In genomic region chr6:71500575-71500974, GRCm38 (mm10) we compare ENCODE assay signal across 22 mouse cellular contexts. TPM values are rescaled to one million over a fixed set of nuclear protein-coding genes. Genes with fewer than 3 reads are reported as not detected.
DNase-seq lines count a peak whose midpoint lies in the region; ATAC-seq lines count a peak whose summit lies in the region.
"Had no signal": no experiment of that assay in that cellular context is flagged by ENCODE, and none has a peak within 500 bp of the region (broad histone marks: within the 10 kb centered on the region; RNA-seq: fewer than 3 reads in every experiment).

No protein-coding gene starts in this region.

- DNase-seq in frontal cortex, postnatal 14 days (ENCODE audit: low spot score in 2 of 2): no peak
- peak; percentile 20 for DNase-seq in CD4-positive helper T cell, adult 2 months (ENCODE audit: low read depth, low spot score)
- peak; percentile 49 for DNase-seq in naive thymus-derived CD4-positive, alpha-beta T cell, adult 2 months (ENCODE audit: low read depth)
- no peak for DNase-seq in adrenal gland, postnatal 25 days
- no peak for DNase-seq in Muller cell, postnatal 12 days (ENCODE audit: inconsistent ontology term)
- DNase-seq: adrenal gland, adult 2 months; adrenal gland, postnatal 14 days; cerebellum, adult 18-20 months; cerebellum, adult 9-11 months; cerebellum, postnatal 36 days; embryo, embryonic 11 days; gastrocnemius, postnatal 25 days; heart, adult 18-20 months; heart, postnatal 14 days; heart, postnatal 4 days had no signal

- ATAC-seq in frontal cortex, adult (ENCODE audit: low TSS enrichment): peak; percentile 70
- ATAC-seq in activated CD4-positive, CD25-positive, alpha-beta regulatory T cell, adult 4 months: peak; percentile 61
- ATAC-seq: forebrain, embryonic 13.5 days; forebrain, embryonic 16.5 days; hindbrain, postnatal 0 days; intestine, postnatal 0 days; Patski had no signal

RNA-seq across cellular contexts. Expression of gene Rnf103, which starts 6.9 kb away (rescaled TPM):
- polyA plus RNA-seq in activated CD4-positive, CD25-positive, alpha-beta regulatory T cell, adult 4 months (2017; shearing (Covaris generic)): 1 to 10 TPM; 4.4 to 5.7 TPM
- total RNA-seq in adrenal gland, postnatal 25 days (2021): 32.3 and 41.0 TPM in 2 replicates

RNA-seq across cellular contexts. Expression of gene Chmp3, which starts 43.0 kb away (rescaled TPM):
- polyA plus RNA-seq in activated CD4-positive, CD25-positive, alpha-beta regulatory T cell, adult 4 months (2017; shearing (Covaris generic)): 100 to 1,000 TPM in 1 of 2 experiments, 10 to 100 TPM in 1; 56.7 to 105 TPM
- total RNA-seq in adrenal gland, postnatal 25 days (2021): 109 and 133 TPM in 2 replicates

Comparison
In these comparisons a context has a peak if more than half of its experiments do, and no peak if none do; other contexts are left out.
1. DNase-seq: peak in CD4-positive helper T cell, adult 2 months (single experiment) and naive thymus-derived CD4-positive, alpha-beta T cell, adult 2 months (single experiment); none in frontal cortex, postnatal 14 days (0 of 2), adrenal gland, postnatal 25 days (single experiment) and Muller cell, postnatal 12 days (single experiment).